Comparison of ENCODE assay signal across 8 mouse cellular contexts in genomic region chr9:55937664-55938617, GRCm38 (mm10). TPM values are rescaled to one million over a fixed set of nuclear protein-coding genes. Genes with fewer than 3 reads are reported as not detected.
DNase-seq lines count a peak whose midpoint lies in the region; ATAC-seq and TF ChIP-seq lines count a peak whose summit lies in the region.

Gene Scaper (minus strand): TSS chr9:55938119.

- H3K4me1 ChIP-seq in heart, embryonic 11.5 days (ENCODE audit: control insufficient read depth, insufficient read depth, low read length): no peaks in the 10 kb centered on the region; the same call in 1 of the 2 replicates
- peaks cover 15% of the 10 kb centered on the region for H3K4me1 ChIP-seq in kidney, embryonic 16.5 days (ENCODE audit: insufficient read depth, low read length)
- H3K4me1 ChIP-seq in liver, adult 2 months (ENCODE audit: control insufficient read depth, insufficient read depth, low read length): peaks cover 6% of the 10 kb centered on the region

- no peaks in the 10 kb centered on the region for H3K27me3 ChIP-seq in heart, embryonic 11.5 days (ENCODE audit: control insufficient read depth, insufficient read depth, low read length)
- no peaks in the 10 kb centered on the region for H3K27me3 ChIP-seq in kidney, embryonic 16.5 days (ENCODE audit: insufficient read depth, low read length)
- no peaks in the 10 kb centered on the region for H3K27me3 ChIP-seq in liver, adult 2 months (ENCODE audit: control insufficient read depth, insufficient read depth, low read length)
- no peaks in the 10 kb centered on the region for H3K27me3 ChIP-seq in myocyte (ENCODE audit: control insufficient read depth, insufficient read depth, insufficient read length)
- H3K27me3 ChIP-seq in splenic B cell, adult 2 months (ENCODE audit: control insufficient read depth, insufficient read depth, low read length, poor library complexity, severe bottlenecking): no peaks in the 10 kb centered on the region

- H3K27ac ChIP-seq in heart, embryonic 11.5 days (ENCODE audit: low read depth, low read length): peak within 1 kb of the TSS; percentile 79
- peak within 1 kb of the TSS; percentile 88 for H3K27ac ChIP-seq in kidney, embryonic 16.5 days (ENCODE audit: low read length)
- H3K27ac ChIP-seq in liver, adult 2 months (replicated peaks; ENCODE audit: insufficient read depth, low read depth, low read length): peak within 1 kb of the TSS; percentile 45

- WGBS in heart, embryonic 11.5 days (ENCODE audit: insufficient replicate concordance): 1% methylated on average over 59 of the region's 60 CpGs
- under 1% methylated on average over 59 of the region's 60 CpGs for WGBS in kidney, embryonic 16.5 days
- under 1% methylated on average over 56 of the region's 60 CpGs for WGBS in liver, adult 2 months

- H3ac ChIP-seq in myocyte (ENCODE audit: control insufficient read depth, insufficient read length): peak within 1 kb of the TSS; percentile 54

- TF ChIP-seq POLR2A in liver, adult 2 months (IDR thresholded peaks at IDR 0.05; ENCODE audit: extremely low read depth, insufficient read depth, low read length): 0 out of 2 replicates have a peak, but pooled peaks have one; percentile 20
- TF ChIP-seq POLR2A in myocyte (IDR thresholded peaks at IDR 0.05; ENCODE audit: insufficient read length, low read depth): peak; percentile 82

- peak; percentile 90 to 91 for DNase-seq in B cell, adult 2 months
- DNase-seq in brain, adult 2 months (ENCODE audit: low read depth, low spot score): peak; percentile 97
- peak; percentile 84 for DNase-seq in liver, adult 2 months (ENCODE audit: extremely low read depth, low read depth, low spot score)
- peak; percentile 96 for DNase-seq in splenic B cell, adult 2 months (ENCODE audit: low read depth, low spot score)

- H3K4me3 ChIP-seq in heart, embryonic 11.5 days (ENCODE audit: low read depth, low read length): peak within 1 kb of the TSS; percentile 79
- peak within 1 kb of the TSS; percentile 88 for H3K4me3 ChIP-seq in kidney, embryonic 16.5 days (ENCODE audit: low read length)
- peak within 1 kb of the TSS; percentile 90 for H3K4me3 ChIP-seq in liver, adult 2 months (ENCODE audit: insufficient read depth, low read depth, low read length)
- peak within 1 kb of the TSS; percentile 51 for H3K4me3 ChIP-seq in myocyte

- ATAC-seq in erythroblast, adult 5-6 weeks (replicated peaks; ENCODE audit: low FRiP score, poor library complexity, severe bottlenecking): peak; percentile 98
- ATAC-seq in heart, embryonic 11.5 days (replicated peaks; ENCODE audit: insufficient number of reproducible peaks, low FRiP score, low TSS enrichment): peak; percentile 99
- ATAC-seq in kidney, embryonic 16.5 days (ENCODE audit: low FRiP score, low TSS enrichment): peak; percentile 99

- H3K9me3 ChIP-seq in heart, embryonic 11.5 days (replicated peaks; ENCODE audit: control insufficient read depth, low read length): no peaks in the 10 kb centered on the region
- H3K9me3 ChIP-seq in kidney, embryonic 16.5 days (ENCODE audit: low read length): no peaks in the 10 kb centered on the region

- TF ChIP-seq CTCF in liver, adult 2 months (IDR thresholded peaks at IDR 0.05; ENCODE audit: low read depth, low read length): peak; percentile 16; the same call in 1 of the 2 replicates

- H3K9ac ChIP-seq in heart, embryonic 11.5 days (ENCODE audit: low read depth, low read length): peak within 1 kb of the TSS; percentile 88
- peak within 1 kb of the TSS; percentile 91 for H3K9ac ChIP-seq in kidney, embryonic 16.5 days (replicated peaks; ENCODE audit: low read length)
- peak within 1 kb of the TSS; percentile 90 for H3K9ac ChIP-seq in liver, adult 2 months (ENCODE audit: low read depth, low read length)

- peak within 1 kb of the TSS; percentile 73 for H3K4me2 ChIP-seq in heart, embryonic 11.5 days
- H3K4me2 ChIP-seq in kidney, embryonic 16.5 days (replicated peaks; ENCODE audit: low read depth, low read length): peak within 1 kb of the TSS; percentile 59
- peak within 1 kb of the TSS; percentile 99 for H3K4me2 ChIP-seq in myocyte (ENCODE audit: low read depth)

- no peaks in the 10 kb centered on the region for H3K79me2 ChIP-seq in liver, adult 2 months (ENCODE audit: control insufficient read depth, insufficient read depth, low read length)
- no peaks in the 10 kb centered on the region for H3K79me2 ChIP-seq in myocyte (ENCODE audit: control insufficient read depth, insufficient read depth)

- H3K36me3 ChIP-seq in heart, embryonic 11.5 days (ENCODE audit: control insufficient read depth, insufficient read depth, low read length): no peaks in the 10 kb centered on the region
- no peaks in the 10 kb centered on the region for H3K36me3 ChIP-seq in kidney, embryonic 16.5 days (ENCODE audit: insufficient read depth, low read length)
- no peaks in the 10 kb centered on the region for H3K36me3 ChIP-seq in liver, adult 2 months (ENCODE audit: control insufficient read depth, insufficient read depth, low read length)
- H3K36me3 ChIP-seq in myocyte (ENCODE audit: control insufficient read depth, insufficient read depth): no peaks in the 10 kb centered on the region
- H3K36me3 ChIP-seq in splenic B cell, adult 2 months (ENCODE audit: control insufficient read depth, insufficient read depth, low read length, poor library complexity, severe bottlenecking): no peaks in the 10 kb centered on the region

TF ChIP-seq in myocyte, 11 proteins besides CTCF, POLR2A, EP300 and RAD21:
- TF ChIP-seq TCF12 (IDR thresholded peaks at IDR 0.05; ENCODE audit: insufficient read depth, poor library complexity, severe bottlenecking): no peak
- TF ChIP-seq SRF (IDR thresholded peaks at IDR 0.05; ENCODE audit: control insufficient read depth, insufficient read length, low read depth): no peak
- TF ChIP-seq POLR2AphosphoS2 (IDR thresholded peaks at IDR 0.05; ENCODE audit: insufficient read length, low read depth): peak; percentile 52
- peak; percentile 84 for TF ChIP-seq USF1 (IDR thresholded peaks at IDR 0.05; ENCODE audit: low read depth)
- no peak for TF ChIP-seq MYOD1 (IDR thresholded peaks at IDR 0.05; ENCODE audit: control insufficient read depth in 1 of 3, insufficient read length in 2 of 3, low read depth in 2 of 3)
TF ChIP-seq in myocyte: peak in this region for 2.

RNA-seq across cellular contexts. Expression of gene Scaper, which starts in this region (rescaled TPM):
- total RNA-seq in erythroblast, adult 5-6 weeks (2015; ENCODE audit: low replicate concordance): 0.21 and 1.9 TPM in 2 replicates
- 5.1 and 6.4 TPM in 2 replicates for total RNA-seq in erythroblast, adult 5-6 weeks (2017; ENCODE audit: low replicate concordance)
- 7.2 and 8.2 TPM in 2 replicates for polyA plus RNA-seq in heart, embryonic 11.5 days (2014; fragmentation: Nextera tagmentation; extraction: Ambion mirVana)
- polyA plus RNA-seq in kidney, embryonic 16.5 days (2015; fragmentation: Nextera tagmentation; extraction: Ambion mirVana): 8.8 and 10.0 TPM in 2 replicates
- 7.7 and 9.5 TPM in 2 replicates for total RNA-seq in liver, adult 2 months (2014; rRNA removed)
- polyA plus RNA-seq in liver, adult 2 months (2012; rRNA removed): 1.2 and 1.4 TPM in 2 replicates
- 1.5 TPM for polyA plus RNA-seq in myocyte (2012; fragmentation: generic; extraction: Trizol)

Comparison
In these comparisons a context has a peak if more than half of its experiments do, and no peak if none do; other contexts are left out.
1. Peak in every context shown above with its lines: DNase-seq, ATAC-seq, H3K4me3 ChIP-seq and H3K27ac ChIP-seq.